Mouse (Mus musculus): ENCODE results near the gene Slc25a25. TPM values are rescaled to one million over a fixed set of nuclear protein-coding genes. Genes with fewer than 3 reads are reported as not detected.
A peak's percentile ranks its signal among the peaks of the same experiment; 100 is the strongest.

Gene Slc25a25
- polyA plus RNA-seq, 1 experiment: 22.8 TPM

DNA sequence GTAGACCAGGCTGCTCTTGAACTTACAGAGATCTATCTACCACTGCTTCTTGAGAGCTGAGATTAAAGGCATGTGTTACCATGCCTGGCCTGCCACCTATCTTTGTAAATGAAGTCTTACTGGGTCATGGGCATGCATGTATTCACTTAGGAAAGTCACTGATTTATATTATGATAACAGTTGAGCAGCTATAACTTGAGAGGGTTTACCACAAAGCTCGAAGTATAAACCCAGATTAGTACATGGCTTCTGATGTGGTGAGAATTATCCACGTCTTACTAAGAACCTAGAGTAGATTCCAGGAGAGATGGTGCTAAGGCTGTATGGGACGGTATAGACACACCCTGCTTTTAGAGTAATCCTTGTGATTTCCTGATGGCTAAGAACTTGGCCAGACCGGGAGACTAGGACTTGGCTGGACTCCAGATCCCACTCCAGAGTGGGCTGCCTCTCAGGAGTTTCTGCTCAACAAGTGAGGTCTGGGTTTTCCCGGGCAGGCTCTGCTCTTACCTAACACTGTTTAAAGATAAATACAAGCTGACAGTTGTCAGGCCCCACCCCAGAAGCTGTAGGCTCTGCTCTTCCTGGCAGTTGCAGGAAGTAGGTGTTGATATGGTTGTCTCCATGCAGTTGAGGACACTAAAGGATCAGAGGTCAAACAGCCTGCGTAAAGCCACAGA is 13.1 kb upstream of the Slc25a25 start:
- peak; percentile 72 for DNase-seq (ENCODE audit: low read depth, low spot score)
- 8% methylated on average over 6 of the region's 6 CpGs for WGBS

DNA sequence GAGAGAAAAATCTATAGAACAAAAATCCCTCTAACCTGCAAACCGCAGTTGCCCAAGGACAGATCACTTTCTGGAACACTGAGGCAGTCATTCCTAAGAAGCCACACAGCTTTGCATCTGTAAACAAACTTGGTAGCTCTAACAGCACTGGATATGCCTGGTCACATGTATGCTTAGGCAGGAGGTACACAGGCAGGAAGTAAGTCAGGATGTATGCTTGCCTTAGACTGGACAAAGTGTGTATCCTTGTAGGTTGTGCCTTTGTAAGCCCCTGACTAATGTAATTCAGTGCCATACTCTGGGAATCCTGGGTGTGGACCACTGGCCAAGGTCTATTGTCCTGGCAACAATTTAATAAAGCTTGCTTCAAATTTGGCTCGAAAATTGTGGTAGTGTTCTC is 12.5 kb upstream of the Slc25a25 start:
- WGBS: 62% methylated on average over 2 of the region's 2 CpGs
- DNase-seq (ENCODE audit: low read depth, low spot score): no peak

DNA sequence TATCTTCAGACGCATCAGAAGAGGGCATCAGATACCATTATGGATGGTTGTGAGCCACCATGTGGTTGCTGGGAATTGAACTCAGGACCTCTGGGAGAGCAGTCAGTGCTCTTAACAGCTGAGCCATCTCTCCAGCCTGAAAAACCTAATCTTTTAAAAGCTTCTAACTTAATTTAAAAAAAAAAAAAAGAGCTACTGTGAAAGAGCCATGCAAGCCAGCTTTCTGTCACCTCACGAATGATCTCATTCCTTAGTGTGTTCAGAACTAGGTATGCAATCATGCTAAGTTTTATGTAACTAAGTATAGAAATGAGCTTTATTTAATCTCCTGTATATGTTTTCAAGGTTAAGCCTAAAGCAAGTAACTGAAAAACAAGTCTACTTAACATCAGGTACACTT is 8.4 kb upstream of the Slc25a25 start:
- WGBS: 98% methylated on average over 2 of the region's 2 CpGs

DNA sequence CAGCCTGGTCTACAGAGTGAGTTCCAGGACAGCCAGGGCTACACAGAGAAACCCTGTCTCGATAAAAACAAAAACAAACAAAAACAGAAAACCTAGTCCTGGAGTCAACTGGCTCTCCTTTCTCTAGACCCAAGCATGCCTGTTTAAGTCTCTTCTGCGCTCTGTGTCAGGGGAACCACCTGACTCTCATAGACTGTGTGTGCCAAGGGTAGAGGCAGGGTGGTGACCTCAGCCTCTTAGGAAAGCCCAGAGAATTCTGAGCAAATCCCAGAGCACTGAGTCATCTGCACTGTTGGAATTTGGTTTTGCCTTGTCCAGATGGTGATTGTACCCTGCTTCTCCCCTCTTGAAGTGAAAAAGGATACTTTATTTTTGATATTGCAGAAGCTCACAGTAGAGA is 7.1 kb upstream of the Slc25a25 start:
- 73% methylated on average over 2 of the region's 2 CpGs for WGBS
- DNase-seq (ENCODE audit: low read depth, low spot score): no peak

More for the DNA sequence above, 8.4 kb upstream of the Slc25a25 start:
- DNase-seq (ENCODE audit: low read depth, low spot score): no peak

DNA sequence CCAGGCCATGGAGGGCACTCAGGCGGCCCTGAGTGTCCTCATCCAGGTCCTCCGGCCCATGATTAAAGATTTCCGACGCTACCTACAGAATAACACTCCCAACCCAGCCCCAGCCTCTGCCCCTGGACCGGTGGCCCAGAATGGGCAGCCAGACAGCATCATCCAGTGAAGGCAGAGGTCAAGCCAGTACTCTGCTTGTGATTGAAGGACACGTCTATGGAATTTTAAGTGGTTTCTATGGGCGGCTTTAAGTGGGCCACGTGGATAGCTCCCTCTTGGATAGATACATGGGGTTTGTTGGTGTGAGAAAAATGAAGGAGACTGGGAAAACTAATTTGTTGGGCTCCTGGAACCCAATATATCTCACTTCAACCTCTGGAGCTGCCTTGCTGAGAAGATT is 3.9 kb upstream of the Slc25a25 start:
- WGBS: 93% methylated on average over 8 of the region's 8 CpGs
- no peak for DNase-seq (ENCODE audit: low read depth, low spot score)

DNA sequence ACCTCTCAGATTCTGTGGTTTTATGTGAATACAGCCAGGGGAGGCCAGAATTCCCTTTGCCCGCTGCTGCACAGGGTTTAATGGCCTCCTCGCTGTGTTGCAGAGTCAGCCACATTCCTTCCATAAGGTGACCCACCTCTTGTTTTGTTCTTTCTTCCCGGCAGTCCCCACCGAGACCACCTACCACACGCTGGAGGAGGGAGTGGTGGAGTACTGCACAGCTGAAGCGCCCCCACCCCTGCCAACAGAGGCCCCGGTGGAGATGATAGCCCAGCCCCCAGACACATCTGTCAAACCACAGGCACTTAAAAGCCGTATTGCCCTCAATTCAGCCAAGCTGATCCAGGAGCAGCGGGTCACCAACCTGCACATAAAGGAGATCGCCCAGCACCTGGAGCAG is 3.4 kb upstream of the Slc25a25 start:
- DNase-seq (ENCODE audit: low read depth, low spot score): no peak
- WGBS: 81% methylated on average over 10 of the region's 10 CpGs

DNA sequence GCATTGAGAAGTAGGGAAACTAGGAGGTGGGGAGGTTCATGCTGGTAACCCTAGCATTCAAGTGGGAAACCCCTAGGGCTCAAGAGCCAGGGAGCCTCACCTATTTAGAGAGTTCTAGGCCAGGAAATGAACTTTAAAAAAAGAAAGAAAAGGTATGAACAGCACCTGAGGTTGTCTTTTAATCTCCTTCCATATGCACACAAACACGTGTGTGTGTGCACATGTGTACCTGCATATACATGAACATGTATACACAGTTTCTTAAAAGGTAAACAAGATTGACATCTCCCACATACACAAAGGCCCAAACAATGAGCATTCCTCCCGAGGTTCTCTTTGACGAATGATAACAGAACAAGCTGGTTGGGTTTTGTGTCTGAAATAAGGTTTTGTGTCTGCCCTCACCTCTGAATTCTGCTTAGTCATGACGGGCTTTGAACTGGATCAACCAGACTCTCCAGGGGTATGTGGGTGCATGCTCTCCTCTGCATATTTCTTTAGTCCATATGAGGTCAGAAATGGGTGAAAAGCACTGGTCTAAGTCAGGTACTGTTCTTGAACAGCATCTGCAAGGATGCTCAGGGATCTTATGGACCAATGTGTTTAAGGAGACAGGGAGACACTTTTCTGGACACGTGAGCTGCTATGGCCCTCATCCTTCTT is 2.5 kb upstream of the Slc25a25 start:
- no peak for DNase-seq (ENCODE audit: low read depth, low spot score)
- 60% methylated on average over 5 of the region's 5 CpGs for WGBS

DNA sequence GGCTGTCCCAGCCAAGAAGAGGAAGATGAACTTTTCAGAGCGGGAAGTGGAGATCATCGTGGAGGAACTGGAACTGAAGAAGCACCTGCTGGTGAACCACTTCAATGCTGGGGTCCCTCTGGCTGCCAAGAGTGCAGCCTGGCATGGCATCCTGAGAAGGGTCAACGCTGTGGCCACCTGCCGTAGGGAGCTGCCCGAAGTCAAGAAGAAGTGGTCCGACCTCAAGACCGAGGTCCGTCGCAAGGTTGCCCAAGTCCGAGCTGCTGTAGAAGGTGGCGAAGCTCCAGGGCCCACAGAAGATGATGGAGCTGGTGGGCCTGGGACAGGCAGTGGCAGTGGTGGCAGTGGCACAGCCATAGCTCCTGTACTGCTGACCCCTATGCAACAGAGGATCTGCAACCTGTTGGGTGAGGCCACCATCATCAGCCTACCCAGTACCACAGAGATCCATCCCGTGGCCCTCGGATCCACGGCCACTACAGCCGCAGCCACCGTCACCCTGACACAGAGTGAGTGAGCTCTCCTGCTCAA is 1.3 kb upstream of the Slc25a25 start:
- no peak for DNase-seq (ENCODE audit: low read depth, low spot score)
- WGBS: 86% methylated on average over 16 of the region's 16 CpGs

DNA sequence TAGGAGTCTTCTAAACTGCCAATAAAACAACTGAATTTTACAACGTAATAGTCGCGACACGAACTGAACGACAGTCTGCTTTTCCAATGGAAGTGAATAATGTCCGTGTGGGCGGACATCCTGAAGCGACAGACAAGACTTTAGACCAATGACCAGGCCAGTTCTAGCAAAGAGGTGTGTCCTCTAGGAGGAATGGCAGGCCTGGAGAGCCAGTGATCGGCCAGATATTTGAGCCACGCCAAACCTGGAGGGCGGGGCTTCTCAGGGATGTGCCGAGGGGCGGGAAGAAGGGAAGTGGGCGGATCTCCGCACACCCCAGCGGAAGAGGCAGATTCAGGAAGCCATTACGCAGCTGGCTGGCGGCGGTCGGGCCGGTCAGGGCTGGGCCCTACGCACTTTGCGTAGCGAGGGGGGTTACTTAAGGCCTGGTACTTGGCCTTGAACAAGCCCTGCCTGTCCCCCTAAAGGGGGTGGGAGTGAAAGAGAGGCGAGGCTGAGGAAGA is 676 bp upstream of the Slc25a25 start:
- under 1% methylated on average over 25 of the region's 25 CpGs for WGBS
- DNase-seq (ENCODE audit: low read depth, low spot score): peak; percentile 97

DNA sequence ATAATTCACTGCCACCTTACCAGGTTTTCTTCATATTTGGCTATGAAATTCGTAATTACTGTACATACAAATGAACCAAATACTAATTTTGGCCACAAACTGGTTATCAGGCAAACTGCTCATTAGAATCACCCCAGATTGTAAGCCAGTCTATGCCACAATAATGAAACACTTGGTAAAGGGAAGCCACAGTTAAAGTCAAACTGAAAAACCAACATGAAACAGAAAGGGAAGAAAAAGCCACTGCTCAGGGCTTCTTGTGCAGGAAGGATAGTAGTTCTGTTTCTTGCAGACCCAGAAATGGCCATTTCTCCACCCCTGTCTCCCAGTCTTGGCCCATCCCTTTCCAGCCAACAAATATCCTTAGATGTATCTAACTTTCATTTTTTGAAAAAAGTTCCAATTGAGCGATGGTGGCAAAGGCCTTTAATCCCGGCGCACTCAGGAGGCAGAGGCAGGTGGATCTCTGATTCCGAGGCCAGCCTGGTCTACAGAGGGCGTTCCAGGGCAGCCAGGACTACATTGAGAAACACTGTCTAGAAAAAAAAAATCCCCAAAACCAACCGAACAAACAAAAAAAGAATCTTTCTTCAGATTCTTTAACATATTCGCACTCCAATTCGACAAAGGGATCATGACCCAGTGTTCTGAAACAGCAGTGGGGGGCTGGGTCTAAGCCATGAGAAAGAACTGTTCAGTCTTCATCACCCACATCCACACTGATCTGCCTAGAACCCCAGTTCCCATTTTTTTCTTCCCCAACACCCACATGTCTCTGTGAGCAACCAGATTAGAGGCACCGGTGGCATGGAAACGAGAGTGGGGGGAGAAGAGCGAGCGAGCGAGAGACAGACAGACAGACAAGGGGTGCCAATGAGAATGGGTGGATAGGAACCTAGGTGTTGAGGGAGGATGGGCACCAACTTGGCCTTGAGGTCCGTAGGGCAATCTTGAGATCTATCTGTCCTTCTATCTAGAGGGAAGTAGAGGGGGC is 1.2 kb downstream of the Slc25a25 start, which contains the start of gene Naif1:
Gene Naif1 (plus strand): TSS at position 697 of the 994 bp plus-strand sequence.
- no peak for DNase-seq (ENCODE audit: low read depth, low spot score)
- WGBS: 47% methylated on average over 15 of the region's 15 CpGs

DNA sequence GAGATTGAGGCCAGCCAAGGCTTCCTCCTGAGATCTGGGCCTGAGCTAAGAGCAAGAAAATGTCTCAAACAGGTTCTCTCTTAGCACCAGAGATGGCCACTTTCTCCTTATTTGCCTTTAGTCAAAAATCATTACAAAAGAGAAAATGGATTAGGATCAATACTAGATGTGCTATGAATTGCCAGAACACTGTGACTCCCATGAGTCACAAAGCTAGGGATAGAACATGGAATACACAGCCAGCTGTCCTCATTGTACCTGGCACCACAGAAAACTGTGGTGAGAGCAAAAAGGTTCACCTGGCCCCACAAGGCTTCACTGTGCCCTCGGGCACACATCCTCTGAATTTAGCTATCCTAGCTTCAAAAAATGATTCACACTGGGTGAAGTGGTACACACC is 2.8 kb downstream of the Slc25a25 start:
- no peak for DNase-seq (ENCODE audit: low read depth, low spot score)
- WGBS: 32% methylated on average over 1 of the region's 1 CpGs

DNA sequence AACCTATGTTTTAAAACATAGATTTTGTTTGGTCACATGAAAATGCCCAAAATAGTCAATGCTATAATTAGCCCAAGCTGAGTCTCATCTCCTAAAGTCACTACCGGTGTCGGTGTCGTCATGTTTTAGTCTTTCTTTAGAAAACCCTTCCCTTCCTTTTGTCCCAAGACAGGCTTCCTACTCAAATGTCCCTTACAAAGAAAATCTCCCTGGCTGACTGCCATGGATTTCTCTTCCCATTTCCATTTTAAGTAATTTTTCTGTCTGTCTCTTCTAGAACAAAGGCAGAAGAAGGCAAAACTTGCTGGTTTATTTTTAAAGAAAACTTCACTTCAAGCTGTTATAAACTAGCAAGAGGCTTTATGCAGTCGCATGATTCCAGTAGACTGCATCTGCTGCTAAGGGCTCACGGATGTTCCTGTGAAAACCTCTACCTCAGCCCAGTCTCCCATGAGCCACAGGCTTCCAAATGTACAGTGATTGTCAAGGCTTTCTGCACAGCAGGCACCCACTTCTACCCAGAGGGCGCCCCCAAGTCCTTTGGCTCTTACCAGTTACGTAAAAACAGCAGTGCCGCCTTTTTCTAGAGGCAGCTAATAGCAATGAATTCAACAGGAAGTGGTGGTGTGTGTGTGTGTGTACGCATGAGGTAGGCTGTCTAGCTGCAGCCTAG is 3.8 kb downstream of the Slc25a25 start:
- DNase-seq (ENCODE audit: low read depth, low spot score): no peak
- 23% methylated on average over 9 of the region's 9 CpGs for WGBS

DNA sequence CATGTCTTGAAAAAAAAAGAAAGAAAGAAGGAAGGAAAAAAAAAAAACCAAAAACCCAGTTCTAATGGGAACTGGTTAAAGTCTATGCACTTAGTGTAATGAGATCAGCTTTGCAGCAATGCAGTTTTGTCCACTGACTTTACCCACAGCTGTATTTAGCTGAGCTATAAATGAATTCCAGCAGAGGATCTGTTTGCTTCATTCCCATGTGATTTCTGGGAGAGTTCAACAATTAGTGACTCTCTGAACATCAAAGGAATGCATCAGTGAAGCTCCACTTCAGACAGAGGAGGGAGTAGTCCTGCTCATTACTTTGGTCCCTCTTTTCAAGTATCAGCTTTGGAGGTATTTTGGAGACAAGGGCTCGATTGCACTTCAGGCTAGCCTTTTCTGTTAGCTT is 5.7 kb downstream of the Slc25a25 start:
- 37% methylated on average over 1 of the region's 1 CpGs for WGBS
- no peak for DNase-seq (ENCODE audit: low read depth, low spot score)

DNA sequence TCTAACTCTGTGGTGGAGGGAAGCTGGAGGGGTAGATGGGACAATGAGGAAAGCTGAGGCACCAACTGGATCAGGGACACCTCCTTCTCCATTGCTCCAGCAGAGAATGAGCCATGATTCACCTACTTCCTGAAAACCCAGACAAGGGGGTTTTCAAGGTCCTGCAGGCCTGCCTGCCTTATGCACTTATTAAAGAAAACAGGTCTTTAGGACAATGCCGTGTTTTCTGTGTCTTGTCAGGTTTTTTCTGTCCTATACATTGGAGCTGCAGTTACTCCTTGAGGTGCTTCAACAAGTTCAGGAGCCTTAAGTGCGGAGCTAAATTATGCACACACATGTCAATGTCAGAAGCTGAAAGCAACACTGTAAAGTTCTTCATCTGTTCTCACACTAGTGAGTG is 9.7 kb downstream of the Slc25a25 start:
- WGBS: 63% methylated on average over 2 of the region's 2 CpGs
- no peak for DNase-seq (ENCODE audit: low read depth, low spot score)

DNA sequence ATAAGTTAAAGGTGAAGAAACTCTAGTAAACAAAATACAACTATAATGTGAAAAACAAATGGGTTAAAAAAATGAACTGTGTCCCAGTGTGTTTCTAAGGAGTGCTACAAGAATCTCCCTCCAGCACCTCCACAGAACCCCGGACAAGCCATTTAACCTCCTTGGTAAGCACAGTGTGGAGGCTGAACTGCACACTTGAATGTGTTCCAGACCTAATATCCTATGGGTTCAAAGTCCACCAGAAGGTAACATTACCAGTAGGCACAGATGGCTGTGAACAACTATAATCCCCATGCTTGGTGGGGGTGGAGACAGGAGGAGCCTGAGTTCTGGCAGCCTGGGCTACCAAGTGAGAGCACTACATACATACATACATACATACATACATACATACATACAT is 10.6 kb downstream of the Slc25a25 start:
- no peak for DNase-seq (ENCODE audit: low read depth, low spot score)
- 30% methylated on average over 1 of the region's 1 CpGs for WGBS

DNA sequence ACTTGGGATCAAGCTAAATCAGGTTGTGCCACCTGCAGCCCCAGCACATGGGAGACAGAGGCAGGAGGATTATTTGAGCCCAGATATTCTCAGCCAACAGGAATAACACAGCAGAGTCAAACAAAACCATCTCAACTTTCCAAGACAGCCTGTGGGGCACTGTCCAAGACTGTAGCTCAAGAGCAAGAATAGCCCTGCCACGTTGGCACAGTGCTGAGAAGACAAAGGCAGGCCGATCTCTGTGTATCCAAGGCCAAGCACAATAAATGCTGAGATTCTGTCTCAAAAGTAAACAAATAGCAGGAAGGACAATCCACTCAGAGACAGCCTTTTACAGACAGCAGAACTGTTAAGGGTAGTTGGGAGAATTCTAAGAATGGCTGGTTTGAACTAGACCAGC is 11.1 kb downstream of the Slc25a25 start:
- WGBS: 3% methylated on average over 2 of the region's 2 CpGs
- DNase-seq (ENCODE audit: low read depth, low spot score): no peak

DNA sequence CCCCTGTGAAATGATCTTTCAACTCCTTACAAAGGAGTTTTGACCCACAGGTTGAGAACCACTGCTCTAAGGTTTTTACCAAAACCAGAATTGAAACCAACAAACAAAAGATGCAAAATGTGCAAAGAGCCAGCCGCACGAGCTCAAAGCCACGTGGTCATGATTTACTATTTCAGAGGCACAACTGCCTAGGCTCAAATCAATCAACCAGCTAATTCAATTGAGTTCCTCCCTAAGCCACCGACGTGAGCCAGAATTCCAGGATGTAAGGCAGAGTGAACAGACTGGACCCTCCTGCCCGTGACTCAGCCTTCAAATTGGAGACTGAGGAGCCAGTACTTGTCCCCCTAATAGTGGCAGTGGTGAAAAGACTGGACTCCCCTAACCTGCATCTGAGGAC is 12.1 kb downstream of the Slc25a25 start:
- 31% methylated on average over 6 of the region's 6 CpGs for WGBS
- DNase-seq (ENCODE audit: low read depth, low spot score): no peak

DNA sequence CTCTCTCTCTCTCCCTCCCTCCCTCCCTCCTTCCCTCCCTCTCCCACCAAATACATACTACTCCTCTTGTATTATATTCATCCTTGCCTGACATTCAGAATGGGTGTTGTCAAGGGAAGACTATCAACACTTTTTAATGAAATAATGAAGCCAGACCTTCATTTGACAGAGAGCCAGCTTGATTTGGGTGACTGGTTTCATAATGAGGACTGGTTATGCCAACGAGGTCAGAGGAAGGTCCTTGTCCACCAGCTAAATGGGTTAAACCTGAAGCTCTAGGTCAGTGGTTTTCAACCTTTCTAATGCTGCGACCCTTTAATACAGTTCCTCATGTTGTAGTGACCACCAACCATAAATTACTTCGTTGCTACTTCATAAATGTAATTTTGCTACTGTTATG is 12.5 kb downstream of the Slc25a25 start:
- WGBS: 66% methylated on average over 3 of the region's 3 CpGs
- DNase-seq (ENCODE audit: low read depth, low spot score): no peak

DNA sequence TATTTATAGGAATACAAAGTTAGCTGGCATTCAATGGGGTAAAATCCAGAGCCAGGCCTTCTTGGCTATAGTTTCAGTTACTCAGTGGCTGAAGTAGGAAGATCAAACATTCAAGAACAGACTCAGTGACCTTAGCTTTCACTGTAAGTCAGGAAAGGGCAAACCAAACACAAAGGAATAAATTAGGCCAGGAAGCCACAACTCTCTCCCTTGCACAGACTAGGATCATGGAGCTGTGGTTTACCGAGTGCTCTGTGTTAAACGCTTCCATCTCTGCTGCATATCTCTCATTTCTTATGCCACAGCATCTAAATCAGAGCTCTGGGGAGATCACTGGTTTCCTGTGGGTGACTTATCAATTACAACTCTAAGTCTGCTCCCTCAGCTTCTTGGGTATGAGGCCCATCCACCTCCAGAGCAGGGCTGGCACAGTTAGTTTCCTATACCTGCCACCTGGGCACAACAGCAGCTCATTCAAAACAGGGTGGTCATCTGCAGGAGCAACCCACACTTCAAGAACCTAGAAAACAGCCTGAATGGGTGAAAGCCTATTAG is 13.6 kb downstream of the Slc25a25 start:
- WGBS: 58% methylated on average over 2 of the region's 2 CpGs
- no peak for DNase-seq (ENCODE audit: low read depth, low spot score)
